Mouse (Mus musculus): Measurements from ENCODE around the gene Gm2a.

The Gm2a gene

GRCm38 (mm10) chr11:55097463-55098188 is at the start of gene Gm2a:
Gm2a (plus strand) TSS chr11:55098115.
- H3K4me1 ChIP-seq (replicated peaks; ENCODE audit: low read depth, low read length) = peaks cover 57% of the 10 kb centered on the region

GRCm38 (mm10) chr11:55050837-55051510 is 46.9 kb upstream of the Gm2a start:
- peaks cover 9% of the 10 kb centered on the region; the same call in 1 of the 2 replicates for H3K9me3 ChIP-seq (ENCODE audit: low read length)
- no peak overlapping the region for H3K4me3 ChIP-seq (replicated peaks; ENCODE audit: low read length)
- H3K36me3 ChIP-seq (ENCODE audit: insufficient read depth, low read length) = no peaks in the 10 kb centered on the region
- peaks cover 6% of the 10 kb centered on the region; the same call in 1 of the 2 replicates for H3K27me3 ChIP-seq (ENCODE audit: insufficient read depth, low read length)
- no peak for TF ChIP-seq NANOG (IDR thresholded peaks at IDR 0.05; ENCODE audit: borderline replicate concordance, low read length)
- TF ChIP-seq CTCF (conservative IDR thresholded peaks at IDR 0.05; ENCODE audit: low read length) = no peak
- TF ChIP-seq POU5F1 (IDR thresholded peaks at IDR 0.05; ENCODE audit: borderline replicate concordance, low read length) = no peak
- peaks cover 7% of the 10 kb centered on the region; the same call in 1 of the 2 replicates for H3K4me1 ChIP-seq (replicated peaks; ENCODE audit: low read depth, low read length)

More at GRCm38 (mm10) chr11:55097463-55098188, at the start of gene Gm2a:
- H3K9me3 ChIP-seq (ENCODE audit: low read length) = no peaks in the 10 kb centered on the region
- no peak for TF ChIP-seq NANOG (IDR thresholded peaks at IDR 0.05; ENCODE audit: borderline replicate concordance, low read length)
- no peak for TF ChIP-seq CTCF (conservative IDR thresholded peaks at IDR 0.05; ENCODE audit: low read length)
- no peak for TF ChIP-seq POU5F1 (IDR thresholded peaks at IDR 0.05; ENCODE audit: borderline replicate concordance, low read length)
- H3K36me3 ChIP-seq (ENCODE audit: insufficient read depth, low read length) = peaks cover 13% of the 10 kb centered on the region
- peak within 1 kb of the TSS; percentile 88 for H3K4me3 ChIP-seq (replicated peaks; ENCODE audit: low read length)
- no peaks in the 10 kb centered on the region for H3K27me3 ChIP-seq (ENCODE audit: insufficient read depth, low read length)

GRCm38 (mm10) chr11:55057511-55057910 is 40.4 kb upstream of the Gm2a start:
- H3K9me3 ChIP-seq (ENCODE audit: low read length) = peaks cover 5% of the 10 kb centered on the region
- TF ChIP-seq NANOG (IDR thresholded peaks at IDR 0.05; ENCODE audit: borderline replicate concordance, low read length) = no peak
- peak; percentile 66 for TF ChIP-seq CTCF (conservative IDR thresholded peaks at IDR 0.05; ENCODE audit: low read length)
- peaks cover 6% of the 10 kb centered on the region; the same call in 1 of the 2 replicates for H3K27me3 ChIP-seq (ENCODE audit: insufficient read depth, low read length)
- no peaks in the 10 kb centered on the region for H3K4me1 ChIP-seq (replicated peaks; ENCODE audit: low read depth, low read length)
- no peaks in the 10 kb centered on the region for H3K36me3 ChIP-seq (ENCODE audit: insufficient read depth, low read length)
- no peak overlapping the region for H3K4me3 ChIP-seq (replicated peaks; ENCODE audit: low read length)

- Histone ChIP-seq H3K36me3 (ENCODE audit: insufficient read depth, low read length) (no peaks in the 10 kb centered on the region), H3K27me3 (ENCODE audit: insufficient read depth, low read length) (no peaks in the 10 kb centered on the region), H3K9me3 (ENCODE audit: low read length) (peaks cover 12% of the 10 kb centered on the region), H3K4me3 (replicated peaks; ENCODE audit: low read length) (no peak overlapping the region), H3K4me1 (replicated peaks; ENCODE audit: low read depth, low read length) (no peaks in the 10 kb centered on the region)
- TF ChIP-seq NANOG (IDR thresholded peaks at IDR 0.05; ENCODE audit: borderline replicate concordance, low read length) = no peak
- TF ChIP-seq CTCF (conservative IDR thresholded peaks at IDR 0.05; ENCODE audit: low read length) = no peak
- no peak for TF ChIP-seq POU5F1 (IDR thresholded peaks at IDR 0.05; ENCODE audit: borderline replicate concordance, low read length)
Measured at GRCm38 (mm10) chr11:55060802-55061201, 37.1 kb upstream of the Gm2a start.

DNA sequence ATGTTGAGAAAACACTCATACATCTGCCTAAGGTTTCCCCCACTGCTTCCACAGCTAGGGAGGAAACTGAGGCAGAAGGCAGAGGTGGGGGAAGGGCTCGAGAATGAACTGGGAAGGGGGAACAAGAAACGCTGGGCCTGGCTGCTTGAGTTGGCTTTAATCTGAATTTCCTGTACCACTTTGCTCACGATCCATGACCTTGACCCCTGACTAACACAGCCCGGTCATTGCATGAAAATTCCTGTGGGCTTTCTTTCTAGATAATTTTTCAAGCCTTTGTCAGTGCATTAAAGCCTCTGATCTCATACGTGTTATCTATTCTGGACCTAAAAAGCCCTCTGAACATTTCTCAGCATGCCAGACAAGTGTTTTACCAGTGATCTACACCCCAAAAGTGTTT is 35.1 kb upstream of the Gm2a start:
- no peaks in the 10 kb centered on the region for H3K4me1 ChIP-seq (replicated peaks; ENCODE audit: low read depth, low read length)
- no peaks in the 10 kb centered on the region for H3K36me3 ChIP-seq (ENCODE audit: insufficient read depth, low read length)
- TF ChIP-seq CTCF (conservative IDR thresholded peaks at IDR 0.05; ENCODE audit: low read length) (no peak), POU5F1 (IDR thresholded peaks at IDR 0.05; ENCODE audit: borderline replicate concordance, low read length) (no peak), NANOG (IDR thresholded peaks at IDR 0.05; ENCODE audit: borderline replicate concordance, low read length) (no peak)
- H3K4me3 ChIP-seq (replicated peaks; ENCODE audit: low read length) = no peak overlapping the region
- peaks cover 12% of the 10 kb centered on the region for H3K9me3 ChIP-seq (ENCODE audit: low read length)
- no peaks in the 10 kb centered on the region for H3K27me3 ChIP-seq (ENCODE audit: insufficient read depth, low read length)

DNA sequence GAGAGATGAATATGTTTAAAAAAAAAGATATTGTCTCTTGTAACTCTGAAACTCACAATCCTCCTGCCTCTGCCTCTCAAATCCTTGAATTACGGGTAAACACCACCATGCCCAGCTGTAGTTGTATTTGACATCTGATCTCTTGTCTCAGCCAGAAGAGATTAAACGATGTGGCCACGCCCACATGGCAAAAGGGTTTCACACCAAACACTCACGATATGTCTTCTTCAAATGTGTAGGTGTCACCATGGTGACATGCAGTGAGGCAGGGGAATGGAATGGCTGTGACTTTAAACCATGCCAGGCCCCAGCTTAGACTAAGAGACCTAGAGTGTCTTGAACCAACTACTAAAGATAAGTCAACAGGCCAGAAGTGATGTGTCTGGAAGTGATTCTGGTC is 31.0 kb upstream of the Gm2a start:
- H3K4me3 ChIP-seq (replicated peaks; ENCODE audit: low read length) = no peak overlapping the region
- peaks cover 12% of the 10 kb centered on the region for H3K9me3 ChIP-seq (ENCODE audit: low read length)
- no peak for TF ChIP-seq CTCF (conservative IDR thresholded peaks at IDR 0.05; ENCODE audit: low read length)
- no peak for TF ChIP-seq NANOG (IDR thresholded peaks at IDR 0.05; ENCODE audit: borderline replicate concordance, low read length)
- TF ChIP-seq POU5F1 (IDR thresholded peaks at IDR 0.05; ENCODE audit: borderline replicate concordance, low read length) = no peak
- peaks cover 7% of the 10 kb centered on the region for H3K4me1 ChIP-seq (replicated peaks; ENCODE audit: low read depth, low read length)
- no peaks in the 10 kb centered on the region for H3K36me3 ChIP-seq (ENCODE audit: insufficient read depth, low read length)
- no peaks in the 10 kb centered on the region for H3K27me3 ChIP-seq (ENCODE audit: insufficient read depth, low read length)

- H3K27me3 ChIP-seq (ENCODE audit: insufficient read depth, low read length) = no peaks in the 10 kb centered on the region
- H3K4me3 ChIP-seq (replicated peaks; ENCODE audit: low read length) = no peak overlapping the region
- TF ChIP-seq CTCF (conservative IDR thresholded peaks at IDR 0.05; ENCODE audit: low read length) = no peak
- no peak for TF ChIP-seq POU5F1 (IDR thresholded peaks at IDR 0.05; ENCODE audit: borderline replicate concordance, low read length)
- TF ChIP-seq NANOG (IDR thresholded peaks at IDR 0.05; ENCODE audit: borderline replicate concordance, low read length) = no peak
- H3K9me3 ChIP-seq (ENCODE audit: low read length) = no peaks in the 10 kb centered on the region
- peaks cover 13% of the 10 kb centered on the region for H3K4me1 ChIP-seq (replicated peaks; ENCODE audit: low read depth, low read length)
- H3K36me3 ChIP-seq (ENCODE audit: insufficient read depth, low read length) = no peaks in the 10 kb centered on the region
Measured at GRCm38 (mm10) chr11:55069023-55069422, 28.9 kb upstream of the Gm2a start.

DNA sequence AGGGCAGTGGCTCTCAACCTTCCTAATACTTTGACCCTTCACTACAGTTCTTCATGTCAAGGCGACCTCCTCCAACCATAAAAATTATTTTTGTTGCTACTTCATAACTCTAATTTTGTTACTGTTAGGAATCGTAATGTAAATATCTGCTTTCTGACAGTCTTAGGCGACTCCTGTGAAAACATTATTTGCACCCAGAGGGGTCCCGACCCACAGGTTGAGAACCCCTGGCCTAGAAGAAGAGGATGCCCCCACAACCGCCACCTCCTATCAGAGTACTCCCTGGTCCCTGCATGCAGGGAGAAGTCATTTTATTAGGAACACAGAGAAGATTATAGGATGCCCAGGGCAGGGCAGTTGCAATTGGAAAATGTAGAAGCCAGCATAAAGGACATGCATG is 26.6 kb upstream of the Gm2a start:
- Histone ChIP-seq H3K4me1 (replicated peaks; ENCODE audit: low read depth, low read length) (peaks cover 13% of the 10 kb centered on the region), H3K4me3 (replicated peaks; ENCODE audit: low read length) (no peak overlapping the region), H3K36me3 (ENCODE audit: insufficient read depth, low read length) (no peaks in the 10 kb centered on the region), H3K9me3 (ENCODE audit: low read length) (no peaks in the 10 kb centered on the region), H3K27me3 (ENCODE audit: insufficient read depth, low read length) (peaks cover 4% of the 10 kb centered on the region)
- no peak for TF ChIP-seq NANOG (IDR thresholded peaks at IDR 0.05; ENCODE audit: borderline replicate concordance, low read length)
- no peak for TF ChIP-seq CTCF (conservative IDR thresholded peaks at IDR 0.05; ENCODE audit: low read length)
- no peak for TF ChIP-seq POU5F1 (IDR thresholded peaks at IDR 0.05; ENCODE audit: borderline replicate concordance, low read length)
